Mouse (Mus musculus) C2C12 (cell line): ENCODE measurements around the gene Banp.

Experiments used
- CEBPB ChIP-seq: IDR thresholded peaks from one replicate; pipeline ENCODE4 v1.6.1; 2011; ENCODE audit warnings: low read depth, mild to moderate bottlenecking, control low read depth, moderate library complexity
- CTCF ChIP-seq: IDR thresholded peaks from one replicate; pipeline ENCODE4 v1.5.1; 2011; ENCODE audit not compliant: control insufficient read depth, insufficient read depth, insufficient read length
- FOSL1 ChIP-seq: IDR thresholded peaks from one replicate; pipeline ENCODE4 v1.8.0; 2011; ENCODE audit warnings: mild to moderate bottlenecking, low read length; ENCODE audit not compliant: poor library complexity, insufficient read depth, severe bottlenecking
- MAX ChIP-seq: IDR thresholded peaks from one replicate; pipeline ENCODE4 v1.6.1; 2011; ENCODE audit warnings: mild to moderate bottlenecking, control low read depth
- MYOD1 ChIP-seq: IDR thresholded peaks from one replicate; pipeline ENCODE4 v1.6.1; 2011; ENCODE audit warnings: low read depth; ENCODE audit not compliant: control insufficient read depth, insufficient read length
- MYOG ChIP-seq: IDR thresholded peaks from one replicate; pipeline ENCODE4 v1.6.1; 2011; ENCODE audit not compliant: control insufficient read depth, insufficient read length; ENCODE audit errors: extremely low read depth
- USF1 ChIP-seq: IDR thresholded peaks from one replicate; pipeline ENCODE4 v1.6.1; 2011; ENCODE audit warnings: low read depth, mild to moderate bottlenecking, control low read depth, moderate library complexity

DNA sequence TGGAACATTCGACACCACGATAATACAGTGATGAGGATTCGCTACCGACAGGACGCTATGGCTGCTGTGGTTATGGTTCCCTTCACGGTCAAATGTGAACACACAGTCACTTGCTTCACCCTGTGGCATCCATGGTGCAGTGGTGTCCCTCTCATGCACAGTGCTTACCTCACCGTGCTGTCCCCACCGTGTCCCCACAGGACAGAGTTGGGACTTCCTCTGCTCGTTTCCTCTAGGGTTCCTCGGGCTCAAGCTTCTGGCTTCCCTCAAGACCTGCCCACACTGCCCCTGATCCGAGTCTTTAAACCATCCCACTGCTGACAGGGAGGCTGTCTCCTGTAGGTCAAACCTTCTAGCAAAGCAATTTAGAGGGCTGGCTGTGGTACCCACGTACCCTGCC is 128.8 kb downstream of the Banp start:
- no peak for TF ChIP-seq CTCF
- no peak for TF ChIP-seq MYOG
- TF ChIP-seq MAX = no peak
- no peak for TF ChIP-seq MYOD1
- no peak for TF ChIP-seq CEBPB
- no peak for TF ChIP-seq USF1
- TF ChIP-seq FOSL1 = no peak
